Mouse (Mus musculus) embryonic facial prominence, embryonic 13.5 days (tissue): ENCODE data around the gene Olfr95. TPM values are rescaled to one million over a fixed set of nuclear protein-coding genes. Genes with fewer than 3 reads are reported as not detected.

ENCODE experiments used
- ATAC-seq: fragments of 200-750 bp; cut with Nextera tagmentation; 2 replicates; pipeline ENCODE4 v1.8.0; 2017; ENCODE audit warnings: low read depth; ENCODE audit not compliant: insufficient number of reproducible peaks, insufficient read depth, low FRiP score, low TSS enrichment
- H3K27ac ChIP-seq: fragments of 300-500 bp; sonication (generic); 2 replicates; pipeline ENCODE4 v1.5.1; 2015; ENCODE audit warnings: moderate library complexity, mild to moderate bottlenecking, inconsistent platforms
- H3K27me3 ChIP-seq: fragments of 300-500 bp; sonication (generic); 2 replicates; pipeline ENCODE4 v1.6.1; 2015; ENCODE audit warnings: mild to moderate bottlenecking, inconsistent platforms
- H3K36me3 ChIP-seq: fragments of 300-500 bp; sonication (generic); 2 replicates; pipeline ENCODE4 v1.6.1; 2015; ENCODE audit warnings: mild to moderate bottlenecking, inconsistent platforms
- H3K4me1 ChIP-seq: fragments of 300-500 bp; sonication (generic); 2 replicates; pipeline ENCODE4 v1.6.1; 2015; ENCODE audit warnings: inconsistent platforms
- H3K4me2 ChIP-seq: fragments of 300-500 bp; sonication (generic); 2 replicates; pipeline ENCODE4 v1.6.1; 2015; ENCODE audit warnings: moderate library complexity, mild to moderate bottlenecking, inconsistent platforms
- H3K4me3 ChIP-seq: fragments of 300-500 bp; sonication (generic); 2 replicates; pipeline ENCODE4 v1.5.1; 2015; ENCODE audit warnings: mild to moderate bottlenecking, inconsistent platforms
- H3K9ac ChIP-seq: fragments of 300-500 bp; sonication (generic); 2 replicates; pipeline ENCODE4 v1.6.1; 2015; ENCODE audit warnings: mild to moderate bottlenecking, inconsistent platforms
- H3K9me3 ChIP-seq: fragments of 300-500 bp; sonication (generic); 2 replicates; pipeline ENCODE4 v1.6.1; 2016; ENCODE audit warnings: inconsistent platforms
- WGBS: fragments of 180-500 bp; shearing (Covaris S2); methylation state at CpG from one replicate; pipeline ENCODE4 v1.1.7; 2015; ENCODE audit warnings: mixed read lengths; 5-methylcytosine and 5-hydroxymethylcytosine counted together
- polyA plus RNA-seq: library from polyadenylated mRNA; unstranded; fragments of >200 nt; fragmentation: Nextera tagmentation; extraction: Ambion mirVana; gene quantifications from 2 replicates; pipeline ENCODE4 v1.2.1, GENCODE M21; 2015

Gene Olfr95
- polyA plus RNA-seq, 1 experiment from 2014 or later = not detected

DNA sequence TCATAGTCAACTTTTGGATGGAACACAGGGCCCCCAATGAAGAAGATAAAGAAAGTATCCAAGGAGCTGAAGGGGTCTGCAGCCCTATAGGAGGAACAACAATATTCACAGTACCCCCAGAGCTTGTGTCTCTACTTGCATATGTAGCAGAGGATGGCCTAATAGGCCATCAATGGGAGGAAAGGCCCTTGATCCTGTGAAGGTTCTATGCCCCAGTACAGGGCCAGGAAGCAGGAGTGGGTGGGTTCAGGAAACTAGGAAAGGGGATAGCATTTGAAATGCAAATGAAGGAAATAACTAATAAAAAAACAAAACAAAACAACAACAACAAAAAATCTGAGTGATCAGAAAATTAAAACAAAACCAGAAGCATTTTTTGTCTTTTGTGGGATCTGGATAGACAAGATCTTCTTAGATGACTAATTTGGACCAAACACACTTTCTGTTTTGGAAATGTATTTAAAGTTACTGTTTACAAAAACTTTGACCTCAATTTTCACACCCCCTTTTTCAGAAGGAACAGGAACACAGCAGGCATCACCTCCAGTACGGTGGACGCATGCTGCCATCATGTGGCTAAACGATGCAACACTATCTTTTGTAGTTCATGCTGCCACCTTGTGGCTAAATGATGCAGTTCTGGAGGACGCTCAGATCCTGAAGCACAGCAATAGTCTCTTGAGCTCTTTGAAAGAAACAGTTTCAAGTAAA is 9.6 kb downstream of the Olfr95 start:
- ATAC-seq = no peak
- WGBS = 0% methylated on average over 4 of the region's 4 CpGs

DNA sequence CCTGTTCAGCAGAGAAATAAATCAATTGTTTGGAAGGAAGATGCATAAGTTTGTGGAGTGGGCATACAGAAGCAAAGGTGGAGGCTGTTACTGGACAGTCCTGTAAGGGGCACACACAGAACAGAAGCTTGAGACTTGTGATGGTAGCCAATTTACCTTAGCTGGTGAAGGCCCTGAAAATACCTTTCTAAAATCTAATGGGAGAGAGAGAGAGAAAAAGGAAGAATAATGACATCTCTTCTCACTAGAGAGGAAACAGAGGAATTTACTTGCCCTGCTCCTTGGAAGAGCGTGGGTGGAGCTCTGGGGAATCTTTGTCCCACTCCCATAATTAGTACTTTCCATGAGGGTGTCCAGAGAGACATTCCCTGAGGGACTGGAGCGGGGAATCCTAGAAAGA is 12.0 kb downstream of the Olfr95 start, which contains the start of gene Olfr94:
TSS of gene Olfr94 (minus strand) at position 101 of the 400 bp plus-strand sequence.
- Histone ChIP-seq H3K27ac (no peak within 1 kb of the TSS), H3K4me2 (no peak within 1 kb of the TSS), H3K4me1 (peaks cover 9% of the 10 kb centered on the region; the same call in 1 of the 2 replicates), H3K9me3 (no peaks in the 10 kb centered on the region), H3K4me3 (no peak within 1 kb of the TSS), H3K9ac (no peak within 1 kb of the TSS), H3K36me3 (no peaks in the 10 kb centered on the region), H3K27me3 (peaks cover 39% of the 10 kb centered on the region)
- no peak for ATAC-seq
- WGBS = 53% methylated on average over 2 of the region's 2 CpGs

More for the DNA sequence above, 9.6 kb downstream of the Olfr95 start:
- Histone ChIP-seq H3K9me3 (no peaks in the 10 kb centered on the region), H3K4me2 (no peak overlapping the region), H3K9ac (no peak overlapping the region), H3K27ac (no peak overlapping the region), H3K4me3 (no peak overlapping the region), H3K4me1 (no peaks in the 10 kb centered on the region), H3K27me3 (peaks cover 19% of the 10 kb centered on the region), H3K36me3 (no peaks in the 10 kb centered on the region)

GRCm38 (mm10) chr17:37196845-37197724 is 15.8 kb downstream of the Olfr95 start:
- peak; percentile 67; the same call in 1 of the 2 replicates for ATAC-seq
- Histone ChIP-seq H3K4me3 (peak overlapping the region; percentile 57), H3K4me1 (peaks cover 9% of the 10 kb centered on the region; the same call in 1 of the 2 replicates), H3K9me3 (no peaks in the 10 kb centered on the region), H3K36me3 (no peaks in the 10 kb centered on the region), H3K27me3 (peaks cover 50% of the 10 kb centered on the region), H3K4me2 (peak overlapping the region; percentile 97), H3K9ac (peak overlapping the region; percentile 62), H3K27ac (no peak overlapping the region)
- under 1% methylated on average over 73 of the region's 77 CpGs for WGBS

DNA sequence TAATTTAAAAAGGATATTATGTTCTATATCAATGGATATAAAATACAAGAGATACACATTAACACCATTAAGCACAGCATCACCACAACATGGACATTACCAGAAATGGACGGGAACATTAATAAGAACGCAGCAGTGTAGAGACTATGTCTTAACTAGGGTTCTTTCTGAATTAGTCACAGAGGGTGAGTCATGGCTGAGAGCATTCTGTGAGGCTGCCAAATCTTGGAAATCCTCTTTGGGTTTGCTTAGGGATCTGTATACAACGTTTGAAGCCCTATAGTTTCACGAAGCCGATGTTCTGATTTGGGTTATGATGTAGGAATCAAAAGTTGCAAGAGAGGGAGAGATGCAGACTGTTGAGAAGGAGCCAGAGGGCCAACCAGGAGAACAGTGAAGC is 18.1 kb downstream of the Olfr95 start:
- H3K36me3 ChIP-seq = no peaks in the 10 kb centered on the region
- peaks cover 42% of the 10 kb centered on the region for H3K27me3 ChIP-seq
- WGBS = 82% methylated on average over 5 of the region's 5 CpGs
- no peak overlapping the region for H3K4me3 ChIP-seq
- no peaks in the 10 kb centered on the region for H3K9me3 ChIP-seq
- peaks cover 9% of the 10 kb centered on the region; the same call in 1 of the 2 replicates for H3K4me1 ChIP-seq
- no peak overlapping the region for H3K27ac ChIP-seq
- no peak overlapping the region for H3K9ac ChIP-seq
- ATAC-seq = no peak
- H3K4me2 ChIP-seq = no peak overlapping the region

DNA sequence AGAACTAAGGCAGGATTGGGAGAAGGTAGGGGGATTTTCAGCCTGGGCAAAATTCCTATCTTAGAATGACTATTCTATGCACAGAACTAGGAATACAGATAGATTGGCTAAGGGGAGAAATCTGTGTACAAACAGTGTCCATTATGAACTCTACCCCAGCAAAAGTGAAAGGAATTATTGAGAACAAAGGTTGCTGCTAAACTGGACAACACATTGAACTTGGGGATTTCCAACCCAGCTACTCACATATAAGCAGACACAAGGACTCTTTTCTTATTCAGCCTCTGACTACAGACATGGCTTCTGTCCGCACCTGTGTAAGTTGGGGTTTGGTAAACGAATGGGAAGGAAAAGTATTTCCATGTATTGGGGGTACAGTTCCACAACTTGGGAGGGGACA is 19.3 kb downstream of the Olfr95 start, which contains the start of gene Ubd:
TSS of gene Ubd (plus strand) at position 237 of the 400 bp plus-strand sequence.
- Histone ChIP-seq H3K4me2 (no peak within 1 kb of the TSS), H3K9me3 (no peaks in the 10 kb centered on the region), H3K36me3 (no peaks in the 10 kb centered on the region), H3K4me1 (peaks cover 9% of the 10 kb centered on the region; the same call in 1 of the 2 replicates), H3K4me3 (no peak within 1 kb of the TSS), H3K27ac (no peak within 1 kb of the TSS), H3K9ac (no peak within 1 kb of the TSS), H3K27me3 (peaks cover 40% of the 10 kb centered on the region)
- ATAC-seq = no peak
- 88% methylated on average over 2 of the region's 2 CpGs for WGBS

DNA sequence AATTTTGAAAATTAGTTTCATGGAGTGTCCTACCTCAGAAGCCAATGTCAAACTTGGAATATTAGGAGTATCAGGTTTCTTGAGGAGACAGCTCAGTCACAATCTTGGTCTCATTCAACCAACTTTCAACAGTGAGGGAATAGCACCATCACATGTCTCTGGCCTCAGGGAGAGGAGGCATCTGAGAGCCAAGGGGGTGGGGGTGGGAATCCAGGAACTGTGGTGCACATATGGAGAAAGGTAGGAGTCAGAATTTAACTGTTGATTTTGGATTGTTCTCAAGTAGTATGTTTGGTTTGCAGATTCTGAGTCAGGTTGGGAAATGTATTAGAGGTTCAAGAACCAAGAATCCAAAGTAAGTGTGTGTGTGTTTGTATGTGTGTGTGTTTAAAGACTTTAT is 19.9 kb downstream of the Olfr95 start:
- Histone ChIP-seq H3K9me3 (no peaks in the 10 kb centered on the region), H3K4me3 (no peak overlapping the region), H3K27me3 (peaks cover 34% of the 10 kb centered on the region), H3K4me2 (no peak overlapping the region), H3K27ac (no peak overlapping the region), H3K9ac (no peak overlapping the region), H3K36me3 (no peaks in the 10 kb centered on the region), H3K4me1 (peaks cover 9% of the 10 kb centered on the region; the same call in 1 of the 2 replicates)
- ATAC-seq = no peak

DNA sequence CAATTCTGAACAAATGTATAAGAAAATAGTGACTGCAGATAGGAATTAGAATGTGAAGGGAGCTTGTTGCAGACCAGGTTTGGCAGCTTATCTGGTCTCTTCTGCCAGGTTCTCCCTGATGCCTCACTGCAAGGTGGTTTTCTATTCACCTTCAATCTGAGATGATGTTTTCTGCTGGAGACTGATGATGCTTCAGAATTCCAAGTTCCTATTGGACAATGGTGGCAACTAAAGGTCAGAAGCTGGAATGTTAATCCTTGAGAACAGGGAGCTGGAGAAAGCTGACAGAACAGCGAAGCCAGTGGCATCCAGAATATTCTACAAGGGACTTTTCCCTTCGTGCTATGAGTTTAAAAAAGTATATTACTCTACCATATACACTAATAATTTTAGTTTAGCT is 22.2 kb downstream of the Olfr95 start:
- H3K4me2 ChIP-seq = no peak overlapping the region
- H3K9me3 ChIP-seq = no peaks in the 10 kb centered on the region
- H3K36me3 ChIP-seq = no peaks in the 10 kb centered on the region
- H3K27me3 ChIP-seq = peaks cover 10% of the 10 kb centered on the region
- H3K27ac ChIP-seq = no peak overlapping the region
- no peak overlapping the region for H3K9ac ChIP-seq
- H3K4me1 ChIP-seq = no peaks in the 10 kb centered on the region
- no peak for ATAC-seq
- H3K4me3 ChIP-seq = no peak overlapping the region
- 35% methylated on average over 2 of the region's 2 CpGs for WGBS

GRCm38 (mm10) chr17:37185474-37185873 is 27.4 kb downstream of the Olfr95 start:
- Histone ChIP-seq H3K9me3 (no peaks in the 10 kb centered on the region), H3K27ac (no peak overlapping the region), H3K4me1 (no peaks in the 10 kb centered on the region), H3K4me2 (no peak overlapping the region), H3K27me3 (no peaks in the 10 kb centered on the region; the same call in 1 of the 2 replicates), H3K9ac (no peak overlapping the region), H3K4me3 (no peak overlapping the region), H3K36me3 (no peaks in the 10 kb centered on the region)
- WGBS = 41% methylated on average over 6 of the region's 6 CpGs
- ATAC-seq = no peak

GRCm38 (mm10) chr17:37161394-37161793 is 51.5 kb downstream of the Olfr95 start, which contains the start of gene Olfr93:
Gene Olfr93 (minus strand): TSS chr17:37161494.
- no peak for ATAC-seq
- Histone ChIP-seq H3K27ac (no peak within 1 kb of the TSS), H3K9ac (no peak within 1 kb of the TSS), H3K9me3 (no peaks in the 10 kb centered on the region), H3K4me1 (no peaks in the 10 kb centered on the region), H3K27me3 (no peaks in the 10 kb centered on the region), H3K4me3 (no peak within 1 kb of the TSS), H3K36me3 (no peaks in the 10 kb centered on the region), H3K4me2 (no peak within 1 kb of the TSS)
